Mouse (Mus musculus) monocyte, adult 5-6 weeks (primary cell): ENCODE measurements around the gene Ffar2. TPM values are rescaled to one million over a fixed set of nuclear protein-coding genes. Genes with fewer than 3 reads are reported as not detected.
"Not testable (repeated sequence)": the region's sequence is repeated elsewhere in the genome, so short reads cannot be mapped to it uniquely, and the experiment has no call there.

ENCODE experiments used
- ATAC-seq: fragments of 153-309, 156-312 bp; replicated peaks from 2 replicates; pipeline ENCODE4 v1.8.0; 2017; ENCODE audit warnings: mild to moderate bottlenecking; ENCODE audit not compliant: low TSS enrichment, insufficient number of reproducible peaks, severe bottlenecking, poor library complexity, low FRiP score
- total RNA-seq: library from RNA; stranded (forward); fragments of 200-1000, 200-491, 200-594 nt; gene quantifications from 3 replicates; pipeline ENCODE4 v1.2.3, GENCODE M21; 2017

Gene Ffar2
- 0.19 to 3.1 TPM (median 1.2 TPM) in 3 replicates for total RNA-seq

GRCm38 (mm10) chr7:30823675-30824074 is at the start of gene Ffar2:
Ffar2 (minus strand) TSS chr7:30823775.
- ATAC-seq = no peak

- peak; percentile 71 for ATAC-seq
These were observed 49.5 kb upstream of the Ffar2 start for GRCm38 (mm10) chr7:30873083-30873482.

GRCm38 (mm10) chr7:30863386-30863785 is 39.8 kb upstream of the Ffar2 start:
- ATAC-seq = no peak

- ATAC-seq = no peak
These were observed 37.9 kb upstream of the Ffar2 start, which contains the start of gene Ffar1 for GRCm38 (mm10) chr7:30861464-30861863. Ffar1 (minus strand) TSS chr7:30861564.

- peak; percentile 48 for ATAC-seq
These were observed 36.2 kb upstream of the Ffar2 start for GRCm38 (mm10) chr7:30859635-30860402.

GRCm38 (mm10) chr7:30859290-30859634 is 35.7 kb upstream of the Ffar2 start:
- 0 out of 2 replicates have a peak, but pooled peaks have one; percentile 29 for ATAC-seq

GRCm38 (mm10) chr7:30857746-30858145 is 34.2 kb upstream of the Ffar2 start:
- no peak for ATAC-seq

GRCm38 (mm10) chr7:30856078-30856477 is 32.5 kb upstream of the Ffar2 start, which contains the start of gene Ffar3:
Ffar3 (minus strand) TSS chr7:30856178.
- no peak for ATAC-seq

- ATAC-seq = no peak
These were observed 27.8 kb upstream of the Ffar2 start for GRCm38 (mm10) chr7:30851421-30851820.

GRCm38 (mm10) chr7:30847934-30848333 is 24.4 kb upstream of the Ffar2 start:
- no peak for ATAC-seq

- no peak for ATAC-seq
These were observed 23.8 kb upstream of the Ffar2 start for GRCm38 (mm10) chr7:30847386-30847785.

GRCm38 (mm10) chr7:30846505-30847053 is 23.0 kb upstream of the Ffar2 start:
- no peak for ATAC-seq

GRCm38 (mm10) chr7:30844676-30845297 is 21.2 kb upstream of the Ffar2 start:
- ATAC-seq = no peak

- ATAC-seq = peak; percentile 70
These were observed 18.5 kb upstream of the Ffar2 start for GRCm38 (mm10) chr7:30842092-30842491.

GRCm38 (mm10) chr7:30841379-30841778 is 17.8 kb upstream of the Ffar2 start:
- no peak for ATAC-seq

- no peak for ATAC-seq
These were observed 16.7 kb upstream of the Ffar2 start for GRCm38 (mm10) chr7:30840306-30840705.

GRCm38 (mm10) chr7:30837277-30837676 is 13.7 kb upstream of the Ffar2 start:
- no peak for ATAC-seq

GRCm38 (mm10) chr7:30832684-30833083 is 9.1 kb upstream of the Ffar2 start:
- ATAC-seq = not testable (repeated sequence)

GRCm38 (mm10) chr7:30832261-30832660 is 8.7 kb upstream of the Ffar2 start:
- ATAC-seq = no peak; the same call in 1 of the 2 replicates

GRCm38 (mm10) chr7:30829428-30829827 is 5.9 kb upstream of the Ffar2 start:
- no peak for ATAC-seq
